Mouse (Mus musculus): Measurements from ENCODE around the gene Olfr729.

The Olfr729 gene

DNA sequence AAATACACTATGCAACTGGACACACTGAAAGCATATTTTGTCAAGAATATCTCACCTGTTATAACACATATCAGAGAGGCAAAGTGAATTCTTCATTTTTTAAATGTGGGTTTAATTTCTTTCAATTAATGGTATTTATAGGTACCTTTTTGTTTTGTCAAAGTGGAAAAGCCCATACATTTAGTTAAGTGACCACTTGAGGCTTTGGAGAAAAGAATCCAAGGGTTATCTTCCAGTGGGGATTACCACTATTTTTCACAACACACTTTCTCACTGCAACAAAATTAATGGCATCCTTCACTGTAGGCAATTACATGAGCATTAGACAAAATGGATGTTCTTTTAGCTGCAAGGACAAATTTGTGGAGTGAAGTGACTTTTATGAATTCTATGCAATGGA lies at the start of gene Olfr729:
Olfr729 (minus strand) TSS at position 101 of the 400 bp plus-strand sequence.
- DNase-seq (ENCODE audit: low spot score): no peak

- no peak for DNase-seq (ENCODE audit: low spot score)
Observed at GRCm38 (mm10) chr14:50188098-50188497, 35.4 kb upstream of the Olfr729 start, which contains the start of gene Olfr730. TSS of gene Olfr730 (minus strand) at chr14:50188198.

- DNase-seq (ENCODE audit: low spot score): no peak
Observed at GRCm38 (mm10) chr14:50142580-50142979, 10.1 kb downstream of the Olfr729 start, which contains the start of gene Olfr728. TSS of gene Olfr728 (minus strand) at chr14:50142680.

DNA sequence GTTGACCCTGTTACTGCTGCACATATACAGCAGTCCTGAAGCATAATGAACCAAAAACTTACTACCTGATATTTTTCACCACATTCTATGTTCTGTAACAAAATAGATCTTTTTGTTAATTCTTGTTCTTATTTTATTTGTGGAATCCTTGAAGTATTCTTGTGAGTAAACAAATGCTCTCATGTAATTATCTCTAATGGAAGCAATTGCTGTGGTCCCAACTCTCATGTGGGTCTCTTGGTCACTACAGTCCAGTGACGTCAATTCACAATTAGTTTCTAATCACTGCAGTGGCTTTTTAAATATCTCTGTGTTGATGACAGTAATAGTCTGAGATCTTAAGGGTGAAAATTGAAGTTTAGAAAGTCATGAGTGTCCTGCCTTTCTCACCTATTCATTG lies 29.8 kb downstream of the Olfr729 start, which contains the start of gene Olfr727:
Olfr727 (plus strand) TSS at position 301 of the 400 bp plus-strand sequence.
- DNase-seq (ENCODE audit: low spot score): no peak

All from testis, postnatal 14 days (tissue).